Mouse (Mus musculus) neural tube, postnatal 0 days (tissue): ENCODE data around the gene Ccdc51. TPM values are rescaled to one million over a fixed set of nuclear protein-coding genes. Genes with fewer than 3 reads are reported as not detected.

Experiments
- polyA plus RNA-seq: library from polyadenylated mRNA; unstranded; fragments of >200 nt; fragmentation: Nextera tagmentation; extraction: Ambion mirVana; gene quantifications from 2 replicates; pipeline ENCODE4 v1.2.1, GENCODE M21; 2015

Gene Ccdc51
- polyA plus RNA-seq = 7.3 and 8.0 TPM in 2 replicates

DNA sequence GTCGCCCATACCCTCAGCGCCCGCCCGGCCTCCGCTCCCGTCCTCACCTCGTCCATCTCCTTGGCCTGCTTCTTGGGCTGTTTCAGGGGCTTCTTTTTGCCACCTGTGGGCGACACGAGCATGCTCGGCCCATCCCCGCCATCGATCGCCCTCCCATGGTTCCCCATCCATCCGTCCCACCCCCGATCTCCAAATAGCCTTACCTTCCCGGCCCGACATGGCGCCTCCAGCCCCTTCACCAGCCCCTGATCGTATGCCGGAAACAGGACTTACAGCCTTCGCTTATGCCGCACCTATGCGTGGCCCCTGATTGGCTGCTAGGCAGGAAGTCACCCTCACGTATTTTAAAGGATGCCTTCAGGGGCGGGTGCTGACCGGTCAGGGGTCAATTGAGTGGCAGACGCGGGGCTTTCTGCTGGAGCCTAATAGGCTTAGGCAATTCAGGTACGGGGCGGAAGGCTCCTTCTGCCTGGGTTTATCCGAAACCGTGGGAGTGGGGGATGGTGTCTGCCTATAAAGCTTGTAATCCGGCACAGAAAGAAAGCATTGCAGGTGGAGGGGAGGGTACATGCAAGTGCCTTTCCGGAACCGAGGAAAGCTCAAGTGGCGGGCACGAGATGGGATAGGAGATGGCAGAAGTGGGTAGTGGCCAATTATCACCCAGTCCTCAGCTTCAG lies at the start of gene Ccdc51, which contains the start of gene Tma7:
Ccdc51 (plus strand) TSS at position 370 of the 677 bp plus-strand sequence.
Tma7 (minus strand) TSS at position 464 of the 677 bp plus-strand sequence.

DNA sequence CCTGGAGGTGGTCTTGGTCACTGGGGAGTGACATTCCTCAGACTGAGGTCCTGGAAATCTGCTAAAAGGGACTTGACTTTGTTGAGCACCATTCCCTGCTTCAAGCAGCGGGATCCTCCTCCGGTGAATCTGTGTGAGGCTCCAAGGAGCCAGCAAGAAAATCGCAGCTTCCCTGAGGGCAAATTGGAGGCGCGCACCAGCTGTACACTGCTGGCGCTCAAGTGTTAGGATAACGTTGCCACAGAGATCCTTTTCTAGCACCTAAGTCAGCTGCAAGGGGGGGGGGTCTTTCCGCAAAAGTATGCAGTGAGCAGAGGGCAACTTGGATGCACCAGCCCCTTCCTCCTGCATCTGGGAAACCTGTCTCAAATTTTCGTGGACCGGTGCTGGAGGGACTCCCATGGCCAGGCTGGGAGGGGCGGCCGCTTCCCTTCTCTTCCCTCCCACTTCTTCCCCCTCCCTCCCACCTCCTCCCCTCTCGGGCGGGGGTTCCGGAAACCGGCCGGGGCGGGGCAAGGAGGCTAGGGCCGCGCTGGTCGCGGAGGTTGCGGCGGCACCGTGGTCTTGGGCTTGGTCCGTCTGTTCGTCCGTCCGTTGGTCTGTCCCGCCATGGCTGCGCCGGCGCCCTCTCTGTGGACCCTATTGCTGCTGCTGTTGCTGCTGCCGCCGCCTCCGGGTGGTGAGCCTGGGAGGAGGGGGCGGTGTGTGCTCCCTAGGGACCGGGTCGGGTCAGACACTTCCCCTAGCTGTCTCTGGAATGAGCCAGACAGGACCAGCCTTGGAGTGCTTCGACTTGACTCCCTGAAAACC lies 44.0 kb upstream of the Ccdc51 start, which contains the start of gene Shisa5:
Shisa5 (plus strand) TSS at position 480 of the 810 bp plus-strand sequence.

DNA sequence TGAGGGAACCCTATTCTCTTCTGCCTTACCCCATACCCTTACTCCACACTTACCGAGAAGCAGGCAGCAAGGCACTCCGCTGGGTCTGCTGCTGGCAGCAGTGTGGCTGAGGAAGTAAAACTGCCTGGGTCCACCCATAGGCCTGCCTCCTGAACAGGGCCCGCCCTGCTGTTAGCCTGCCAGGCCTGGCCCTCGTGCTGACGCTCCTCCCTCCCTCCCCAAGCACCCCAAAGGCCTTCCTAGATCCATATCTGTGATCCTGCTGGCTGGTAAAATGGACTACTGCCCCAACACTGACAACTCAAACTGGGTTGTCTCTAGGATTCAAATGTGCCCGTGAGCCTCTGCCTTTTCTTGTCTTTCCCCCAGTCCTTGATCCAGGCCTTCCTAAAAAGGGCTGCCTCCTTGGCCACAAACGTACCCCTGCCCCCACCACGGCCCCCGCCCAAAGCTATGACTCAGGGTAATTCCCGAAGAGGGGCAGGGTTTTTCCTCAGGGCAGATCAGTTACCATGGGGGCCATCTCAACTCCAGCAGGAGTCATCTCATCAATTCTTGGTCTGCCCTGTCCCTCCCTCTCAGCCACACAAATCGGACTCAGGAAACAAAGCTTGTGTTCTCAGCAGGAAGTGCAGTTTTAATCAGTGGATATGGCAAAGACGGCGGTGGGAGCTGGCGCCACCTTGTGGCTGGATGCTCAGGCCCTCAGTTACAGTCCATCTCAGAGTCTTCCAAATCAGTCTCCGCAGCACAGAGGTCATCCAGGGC lies 23.0 kb upstream of the Ccdc51 start, which contains the start of gene Trex1:
Trex1 (minus strand) TSS at position 599 of the 768 bp plus-strand sequence.

DNA sequence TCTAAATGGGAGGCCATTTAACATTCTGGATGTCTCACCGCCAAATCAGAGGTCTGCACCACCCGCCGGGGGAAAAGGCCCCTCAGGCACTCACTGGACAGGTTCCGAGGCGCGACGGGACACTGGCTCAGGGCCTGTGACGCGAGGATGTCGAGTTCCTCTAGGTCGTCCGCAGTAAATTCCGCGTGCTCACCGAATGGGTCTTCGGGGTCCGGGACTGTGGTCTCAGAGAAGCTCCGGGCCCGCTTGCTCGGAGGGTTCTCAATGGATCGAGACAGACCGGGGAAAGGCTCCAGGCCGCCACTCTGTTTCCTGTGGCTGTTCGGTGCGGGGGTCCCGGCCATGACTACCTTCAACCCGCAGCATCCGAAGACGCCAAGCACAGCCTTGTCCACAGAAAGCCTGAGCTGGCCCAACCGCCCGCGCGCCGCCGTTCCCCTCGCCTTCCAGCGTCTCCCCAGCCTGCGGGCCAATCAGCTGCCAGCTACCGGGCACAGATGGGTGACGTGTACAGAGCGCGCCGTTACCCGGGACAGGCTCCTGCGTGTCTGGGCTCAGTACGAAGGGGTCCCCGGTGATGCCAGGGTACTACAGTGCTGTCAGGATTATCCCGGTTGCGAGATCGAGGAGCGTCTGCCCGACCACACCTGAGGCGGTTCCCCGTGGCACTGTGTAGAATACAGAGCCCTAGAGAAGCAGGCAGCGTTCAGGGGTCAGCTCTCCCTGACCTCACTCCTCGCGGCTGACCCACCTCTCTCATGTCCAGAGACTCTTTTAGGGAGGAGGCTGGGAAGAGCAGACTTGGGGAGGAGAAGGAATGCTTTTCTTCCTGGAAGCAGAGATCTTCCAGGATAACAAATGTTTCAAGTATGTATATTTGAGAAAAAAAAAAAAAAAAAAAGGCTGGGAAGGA lies 8.4 kb upstream of the Ccdc51 start, which contains the start of gene Atrip:
Atrip (minus strand) TSS at position 464 of the 913 bp plus-strand sequence.

DNA sequence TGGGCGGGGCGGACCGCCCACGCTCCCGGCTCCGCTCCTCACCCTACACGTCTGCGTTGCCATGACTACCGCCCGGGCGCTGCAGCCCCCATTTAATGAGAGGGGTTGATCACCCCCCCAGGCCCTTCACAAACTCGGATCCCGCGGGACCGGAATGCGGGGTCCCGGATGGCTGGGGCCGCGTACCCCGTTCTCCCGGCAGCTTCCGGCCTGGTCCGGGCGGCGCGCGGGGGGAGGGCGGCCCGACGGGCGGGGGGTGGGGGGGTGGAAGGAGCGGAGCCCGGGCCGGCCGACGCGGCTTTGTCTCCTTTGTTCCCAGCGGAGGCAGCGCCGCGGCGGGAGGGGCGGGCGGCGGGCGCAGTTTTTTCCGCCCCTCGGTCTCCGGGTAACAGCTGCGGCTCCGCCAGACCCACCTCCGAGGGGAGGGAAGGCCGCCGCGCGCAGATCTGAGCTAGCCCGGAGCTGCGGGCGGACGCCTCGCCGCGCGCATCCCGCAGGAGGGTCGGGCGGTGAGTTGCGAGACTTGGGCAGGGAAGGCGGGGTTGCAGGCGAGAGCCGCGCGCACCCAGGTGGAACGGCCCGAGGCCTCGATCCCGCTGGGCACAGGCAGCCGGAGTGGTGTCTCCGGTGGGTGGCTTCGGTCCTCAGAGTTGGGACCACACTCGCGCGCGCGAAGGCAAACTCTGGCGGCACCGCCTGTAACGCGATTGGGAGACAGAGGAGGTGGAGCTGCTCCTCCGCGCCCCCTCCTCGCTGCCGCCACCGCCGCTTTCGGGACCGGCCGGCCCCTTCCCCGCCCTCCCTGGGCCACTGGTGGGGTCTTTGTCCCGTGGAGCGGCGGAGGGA lies 13.1 kb downstream of the Ccdc51 start, which contains the start of gene Plxnb1:
Plxnb1 (plus strand) TSS at position 253 of the 846 bp plus-strand sequence.

Other genes starting within 250 kb of the Ccdc51 start
- 25.2 and 32.2 TPM in 2 replicates for gene Slc26a6, start 229.2 kb upstream of the Ccdc51 start, polyA plus RNA-seq
- not detected in 2 replicates for gene Tmem89, start 167.9 kb upstream of the Ccdc51 start, polyA plus RNA-seq
- 610 and 634 TPM in 2 replicates for gene Uqcrc1, start 145.9 kb upstream of the Ccdc51 start, polyA plus RNA-seq
- 1.9 and 2.4 TPM in 2 replicates for gene Col7a1, start 128.9 kb upstream of the Ccdc51 start, polyA plus RNA-seq
- gene Ucn2, start 96.5 kb upstream of the Ccdc51 start, polyA plus RNA-seq = 0.13 TPM in 1 of 2 replicates, not detected in the other
- 16.8 and 21.5 TPM in 2 replicates for gene Pfkfb4, start 90.7 kb upstream of the Ccdc51 start, polyA plus RNA-seq
- gene Shisa5, start 43.9 kb upstream of the Ccdc51 start, polyA plus RNA-seq = 84.2 and 85.5 TPM in 2 replicates
- gene Trex1, start 22.8 kb upstream of the Ccdc51 start, polyA plus RNA-seq = 15.9 and 21.4 TPM in 2 replicates
- 26.0 and 28.4 TPM in 2 replicates for gene Atrip, start 8.4 kb upstream of the Ccdc51 start, polyA plus RNA-seq
- 806 and 829 TPM in 2 replicates for gene Tma7, start 94 bp downstream of the Ccdc51 start, polyA plus RNA-seq
- 8.7 and 11.0 TPM in 2 replicates for gene Plxnb1, start 12.9 kb downstream of the Ccdc51 start, polyA plus RNA-seq
- gene Fbxw21, start 79.5 kb downstream of the Ccdc51 start, polyA plus RNA-seq = not detected in 2 replicates
- not detected in 2 replicates for gene Fbxw13, start 113.5 kb downstream of the Ccdc51 start, polyA plus RNA-seq
- gene Fbxw20, start 152.3 kb downstream of the Ccdc51 start, polyA plus RNA-seq = 0.14 TPM in 1 of 2 replicates, not detected in the other
- not detected in 2 replicates for gene Fbxw14, start 205.2 kb downstream of the Ccdc51 start, polyA plus RNA-seq